Mouse (Mus musculus) midbrain, embryonic 15.5 days (tissue): ENCODE measurements around the gene Cacng7. TPM values are rescaled to one million over a fixed set of nuclear protein-coding genes. Genes with fewer than 3 reads are reported as not detected.
A peak's percentile ranks its signal among the peaks of the same experiment; 100 is the strongest.

Experiments used
- ATAC-seq: fragments of 200-750 bp; cut with Nextera tagmentation; replicated peaks from 2 replicates; pipeline ENCODE4 v1.8.0; 2017; ENCODE audit warnings: moderate TSS enrichment
- H3K27ac ChIP-seq: fragments of 300-500 bp; sonication (generic); 2 replicates; pipeline ENCODE4 v1.5.1; 2015; ENCODE audit warnings: mild to moderate bottlenecking, inconsistent platforms
- H3K27me3 ChIP-seq: fragments of 300-500 bp; sonication (generic); replicated peaks from 2 replicates; pipeline ENCODE4 v1.6.1; 2015; ENCODE audit warnings: inconsistent platforms
- H3K36me3 ChIP-seq: fragments of 300-500 bp; sonication (generic); replicated peaks from 2 replicates; pipeline ENCODE4 v1.6.1; 2015; ENCODE audit warnings: inconsistent platforms
- H3K4me1 ChIP-seq: fragments of 300-500 bp; sonication (generic); 2 replicates; pipeline ENCODE4 v1.6.1; 2015; ENCODE audit warnings: inconsistent platforms
- H3K4me2 ChIP-seq: fragments of 300-500 bp; sonication (generic); 2 replicates; pipeline ENCODE4 v1.6.1; 2015; ENCODE audit warnings: inconsistent platforms, mild to moderate bottlenecking, moderate library complexity
- H3K4me3 ChIP-seq: fragments of 300-500 bp; sonication (generic); 2 replicates; pipeline ENCODE4 v1.5.1; 2015; ENCODE audit warnings: mild to moderate bottlenecking, inconsistent platforms
- H3K9ac ChIP-seq: fragments of 300-500 bp; sonication (generic); 2 replicates; pipeline ENCODE4 v1.6.1; 2015; ENCODE audit warnings: mild to moderate bottlenecking, inconsistent platforms
- H3K9me3 ChIP-seq: fragments of 300-500 bp; sonication (generic); 2 replicates; pipeline ENCODE4 v1.6.1; 2016; ENCODE audit warnings: inconsistent platforms
- WGBS: fragments of 180-500 bp; shearing (Covaris S2); methylation state at CpG from one replicate; pipeline ENCODE4 v1.1.7; 2015; ENCODE audit warnings: mixed read lengths; 5-methylcytosine and 5-hydroxymethylcytosine counted together
- polyA plus RNA-seq: library from polyadenylated mRNA; unstranded; fragments of >200 nt; fragmentation: Nextera tagmentation; extraction: Ambion mirVana; gene quantifications from 2 replicates; pipeline ENCODE4 v1.2.1, GENCODE M21; 2015

Gene Cacng7
- polyA plus RNA-seq, 1 experiment from 2014 or later = 4.0 TPM

- no peak overlapping the region for H3K27ac ChIP-seq
- no peaks in the 10 kb centered on the region for H3K27me3 ChIP-seq
- peaks cover 30% of the 10 kb centered on the region for H3K4me1 ChIP-seq
- no peak overlapping the region for H3K9ac ChIP-seq
- WGBS = 5% methylated on average over 12 of the region's 14 CpGs
- H3K36me3 ChIP-seq = peaks cover 12% of the 10 kb centered on the region
- H3K4me3 ChIP-seq = peak overlapping the region; percentile 18
- peak overlapping the region; percentile 35 for H3K4me2 ChIP-seq
- H3K9me3 ChIP-seq = no peaks in the 10 kb centered on the region
- ATAC-seq = no peak
Observed at GRCm38 (mm10) chr7:3292791-3293190, 40.0 kb upstream of the Cacng7 start.

DNA sequence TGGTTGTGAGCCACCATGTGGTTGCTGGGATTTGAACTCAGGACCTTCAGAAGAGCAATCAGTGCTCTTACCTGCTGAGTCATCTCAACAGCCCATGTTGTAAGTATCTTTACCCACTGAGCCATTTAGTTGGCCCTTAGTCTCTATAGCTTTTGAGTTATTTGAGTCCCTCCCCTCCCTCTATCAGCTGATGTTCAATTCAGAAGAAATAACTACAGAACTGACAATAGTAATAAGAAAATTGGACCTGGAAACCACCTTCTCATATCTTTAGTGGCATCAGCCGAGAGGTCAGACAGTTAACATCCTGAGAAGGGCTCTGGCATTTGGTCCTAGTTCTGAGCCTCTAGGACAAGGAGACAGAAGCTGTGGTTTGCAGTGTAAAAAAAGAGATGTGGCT, 38.0 kb upstream of the Cacng7 start:
- H3K9ac ChIP-seq = no peak overlapping the region
- no peaks in the 10 kb centered on the region for H3K9me3 ChIP-seq
- H3K4me2 ChIP-seq = no peak overlapping the region
- no peaks in the 10 kb centered on the region for H3K27me3 ChIP-seq
- no peak overlapping the region for H3K4me3 ChIP-seq
- no peak overlapping the region for H3K27ac ChIP-seq
- H3K36me3 ChIP-seq = peaks cover 16% of the 10 kb centered on the region
- H3K4me1 ChIP-seq = peaks cover 27% of the 10 kb centered on the region
- no peak for ATAC-seq
- 87% methylated on average over 1 of the region's 1 CpGs for WGBS

- no peaks in the 10 kb centered on the region for H3K9me3 ChIP-seq
- no peak overlapping the region for H3K9ac ChIP-seq
- 87% methylated on average over 5 of the region's 5 CpGs for WGBS
- H3K4me3 ChIP-seq = no peak overlapping the region
- H3K27ac ChIP-seq = no peak overlapping the region
- no peak for ATAC-seq
- peaks cover 16% of the 10 kb centered on the region for H3K36me3 ChIP-seq
- H3K27me3 ChIP-seq = no peaks in the 10 kb centered on the region
- H3K4me2 ChIP-seq = no peak overlapping the region
- H3K4me1 ChIP-seq = peaks cover 22% of the 10 kb centered on the region
Observed at GRCm38 (mm10) chr7:3295321-3296110, 37.2 kb upstream of the Cacng7 start.

GRCm38 (mm10) chr7:3296711-3297110, 36.0 kb upstream of the Cacng7 start:
- WGBS = 94% methylated on average over 16 of the region's 16 CpGs
- H3K27ac ChIP-seq = no peak overlapping the region
- no peak overlapping the region for H3K4me3 ChIP-seq
- peaks cover 12% of the 10 kb centered on the region for H3K4me1 ChIP-seq
- peaks cover 7% of the 10 kb centered on the region; the same call in 1 of the 2 replicates for H3K27me3 ChIP-seq
- no peaks in the 10 kb centered on the region for H3K9me3 ChIP-seq
- no peak for ATAC-seq
- peaks cover 16% of the 10 kb centered on the region for H3K36me3 ChIP-seq
- no peak overlapping the region for H3K4me2 ChIP-seq
- no peak overlapping the region for H3K9ac ChIP-seq

- H3K4me2 ChIP-seq = no peak overlapping the region
- no peak overlapping the region for H3K27ac ChIP-seq
- H3K27me3 ChIP-seq = peaks cover 8% of the 10 kb centered on the region
- WGBS = 53% methylated on average over 7 of the region's 7 CpGs
- H3K4me3 ChIP-seq = no peak overlapping the region
- H3K9me3 ChIP-seq = no peaks in the 10 kb centered on the region
- H3K9ac ChIP-seq = no peak overlapping the region
- peaks cover 13% of the 10 kb centered on the region for H3K36me3 ChIP-seq
- H3K4me1 ChIP-seq = peaks cover 35% of the 10 kb centered on the region
- no peak for ATAC-seq
Observed at GRCm38 (mm10) chr7:3299941-3300617, 32.7 kb upstream of the Cacng7 start.

DNA sequence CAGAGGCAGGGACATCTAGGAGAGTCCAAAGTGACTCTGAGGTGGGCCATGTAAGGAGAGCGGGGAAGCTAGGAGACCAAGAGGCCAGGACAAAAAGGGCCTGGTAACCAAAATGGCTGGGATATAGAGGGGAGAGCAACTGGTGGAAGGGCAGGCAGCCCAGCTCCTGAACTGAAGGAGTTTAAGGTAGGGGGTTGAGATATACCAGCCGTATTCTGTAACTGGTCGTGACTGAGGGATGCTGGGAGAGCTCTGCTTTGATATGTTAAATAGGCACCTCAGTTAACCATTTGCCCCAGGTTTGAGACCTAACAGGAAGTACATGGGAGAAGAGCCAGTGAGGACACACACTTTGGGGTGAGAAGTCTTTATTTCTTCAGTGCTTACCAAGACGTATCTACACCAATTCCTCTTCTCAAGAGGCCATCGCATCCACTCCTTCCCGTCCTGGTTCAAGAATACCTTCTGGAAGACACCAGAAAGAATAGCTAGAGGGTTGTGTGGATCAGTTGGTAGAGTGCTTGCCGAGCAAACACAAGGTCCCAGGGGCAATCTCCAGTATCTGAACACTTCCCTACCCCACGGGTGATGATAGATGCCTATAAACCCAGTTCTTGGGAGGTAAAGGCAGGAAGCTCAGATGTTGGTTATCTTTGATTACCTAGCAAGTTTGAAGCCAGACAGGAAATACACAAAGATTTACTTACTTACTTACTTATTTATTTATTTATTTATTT, 31.7 kb upstream of the Cacng7 start:
- Histone ChIP-seq H3K4me2 (no peak overlapping the region), H3K9me3 (no peaks in the 10 kb centered on the region), H3K4me1 (peaks cover 39% of the 10 kb centered on the region), H3K36me3 (peaks cover 13% of the 10 kb centered on the region), H3K4me3 (no peak overlapping the region), H3K9ac (no peak overlapping the region), H3K27ac (no peak overlapping the region), H3K27me3 (peaks cover 15% of the 10 kb centered on the region)
- WGBS = 76% methylated on average over 8 of the region's 8 CpGs
- no peak for ATAC-seq

DNA sequence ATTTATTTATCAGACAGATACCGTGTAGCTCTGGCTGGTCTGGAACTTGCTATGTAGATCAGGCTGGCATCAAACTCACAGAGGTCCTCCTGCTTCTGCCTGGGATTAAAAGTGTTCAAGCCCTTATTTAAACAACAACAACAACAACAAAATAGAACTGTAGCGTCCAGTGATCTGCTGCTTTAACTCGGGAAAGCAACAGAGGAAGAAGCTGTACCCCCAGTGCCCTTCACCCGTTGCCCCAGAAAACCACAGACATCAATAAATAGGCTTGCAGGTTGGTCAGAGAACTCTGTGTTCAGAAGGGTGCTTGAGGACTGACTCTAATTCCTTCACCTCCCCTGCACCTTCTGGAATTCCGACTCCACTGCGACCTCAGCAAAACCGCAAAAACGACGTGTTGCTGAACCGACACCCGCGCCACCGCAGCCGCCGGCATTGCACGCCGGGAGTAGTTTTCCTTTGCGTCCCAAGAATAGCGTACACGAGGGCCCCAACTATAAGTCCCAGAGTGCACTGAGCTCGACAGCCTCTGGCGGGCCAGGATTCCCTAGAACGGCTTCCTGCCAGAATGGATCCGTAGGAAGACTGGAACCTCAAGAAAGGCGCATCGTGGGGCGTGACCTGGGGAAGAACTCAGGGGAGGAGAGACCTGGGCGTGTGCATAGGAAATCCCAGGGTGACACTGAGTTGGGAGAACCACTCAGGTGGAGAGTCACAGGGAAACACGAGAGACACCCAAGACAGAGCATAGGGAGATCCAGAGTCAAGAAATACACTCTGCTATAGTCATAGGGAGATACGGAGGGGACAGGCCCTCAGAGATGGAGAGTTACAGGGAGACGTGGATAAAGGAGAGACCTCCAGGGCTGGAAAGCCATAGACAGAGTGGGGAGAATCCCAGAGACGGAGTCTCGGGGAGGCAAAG, 30.9 kb upstream of the Cacng7 start:
- peak overlapping the region; percentile 17 for H3K9ac ChIP-seq
- peak; percentile 16; the same call in 1 of the 2 replicates for ATAC-seq
- no peak overlapping the region for H3K27ac ChIP-seq
- peaks cover 20% of the 10 kb centered on the region for H3K27me3 ChIP-seq
- no peaks in the 10 kb centered on the region for H3K9me3 ChIP-seq
- peaks cover 8% of the 10 kb centered on the region for H3K36me3 ChIP-seq
- peak overlapping the region; percentile 93 for H3K4me2 ChIP-seq
- peak overlapping the region; percentile 48 for H3K4me3 ChIP-seq
- H3K4me1 ChIP-seq = peaks cover 39% of the 10 kb centered on the region
- WGBS = 7% methylated on average over 33 of the region's 33 CpGs

DNA sequence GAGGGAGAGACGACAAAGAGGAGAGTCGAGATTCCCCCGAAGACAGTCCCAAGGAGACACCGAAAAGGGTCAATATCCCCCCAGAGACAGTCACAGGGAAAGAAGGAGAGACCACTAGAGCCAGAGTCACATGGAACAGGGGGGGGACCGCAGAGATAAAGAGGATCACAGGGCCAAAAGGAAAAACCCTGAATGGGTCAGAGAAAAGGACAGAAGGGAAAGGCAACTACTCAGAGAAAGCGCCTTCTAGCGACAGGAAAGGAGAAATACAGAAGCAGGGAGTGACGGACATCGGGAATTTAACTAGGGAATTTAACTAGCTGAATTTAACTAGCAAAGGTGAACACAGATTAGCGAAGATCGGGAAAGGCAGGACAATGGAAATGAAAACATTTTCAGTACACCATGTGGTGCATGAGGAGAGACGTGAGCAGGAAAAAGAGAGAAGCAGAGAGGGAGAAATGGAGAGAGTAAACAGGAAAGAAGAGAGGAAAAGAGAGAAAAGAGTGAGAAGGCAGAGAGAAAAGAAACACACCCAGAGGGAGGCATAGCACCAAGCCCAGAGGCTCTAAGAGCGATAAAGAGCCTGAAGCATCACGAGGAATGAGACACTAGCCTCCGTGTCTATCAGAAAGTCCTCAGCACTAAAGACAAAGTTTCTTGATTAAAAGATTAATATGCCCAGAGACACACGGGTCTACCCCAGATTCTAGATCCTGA, 30.0 kb upstream of the Cacng7 start:
- peak; percentile 34; the same call in 1 of the 2 replicates for ATAC-seq
- H3K4me2 ChIP-seq = peak overlapping the region; percentile 93
- WGBS = 1% methylated on average over 16 of the region's 16 CpGs
- H3K27ac ChIP-seq = 0 out of 2 replicates have a peak overlapping the region, but pooled peaks have one; percentile 25
- H3K4me3 ChIP-seq = peak overlapping the region; percentile 48
- peak overlapping the region; percentile 17; the same call in 1 of the 2 replicates for H3K9ac ChIP-seq
- 0 out of 2 replicates have a peak, but pooled peaks cover 4% of the 10 kb centered on the region for H3K36me3 ChIP-seq
- peaks cover 39% of the 10 kb centered on the region for H3K4me1 ChIP-seq
- no peaks in the 10 kb centered on the region for H3K9me3 ChIP-seq
- H3K27me3 ChIP-seq = peaks cover 20% of the 10 kb centered on the region

DNA sequence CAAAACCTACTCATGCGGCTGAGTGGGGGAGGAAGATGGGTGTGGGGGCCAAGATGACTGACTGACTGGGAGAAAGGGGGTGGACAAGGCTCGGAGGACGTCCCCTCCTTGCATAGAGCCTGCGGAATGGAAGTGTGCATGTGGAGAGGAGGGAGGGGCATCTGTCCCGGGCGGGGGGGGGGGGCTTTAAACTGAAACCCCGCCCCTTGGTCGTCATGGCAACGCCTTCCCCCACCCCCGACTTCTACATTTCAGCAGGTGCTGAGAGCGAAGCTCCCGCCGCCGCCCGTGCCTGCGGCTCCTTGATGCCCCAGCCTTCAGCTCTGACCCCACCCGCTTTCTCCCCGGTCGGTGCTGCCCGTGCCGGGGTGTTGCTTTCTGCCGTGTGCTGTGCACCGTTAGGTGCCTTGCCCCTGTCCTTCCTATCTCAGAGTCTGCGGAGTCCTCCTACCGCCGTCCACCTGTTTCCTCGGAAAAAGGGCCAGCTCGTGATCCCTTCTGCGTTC, 29.4 kb upstream of the Cacng7 start:
- under 1% methylated on average over 27 of the region's 29 CpGs for WGBS
- peaks cover 20% of the 10 kb centered on the region for H3K27me3 ChIP-seq
- H3K9ac ChIP-seq = peak overlapping the region; percentile 53
- 0 out of 2 replicates have a peak, but pooled peaks cover 4% of the 10 kb centered on the region for H3K36me3 ChIP-seq
- ATAC-seq = peak; percentile 70
- H3K4me2 ChIP-seq = peak overlapping the region; percentile 93
- no peak overlapping the region for H3K27ac ChIP-seq
- peak overlapping the region; percentile 48 for H3K4me3 ChIP-seq
- H3K4me1 ChIP-seq = peaks cover 39% of the 10 kb centered on the region
- H3K9me3 ChIP-seq = no peaks in the 10 kb centered on the region

DNA sequence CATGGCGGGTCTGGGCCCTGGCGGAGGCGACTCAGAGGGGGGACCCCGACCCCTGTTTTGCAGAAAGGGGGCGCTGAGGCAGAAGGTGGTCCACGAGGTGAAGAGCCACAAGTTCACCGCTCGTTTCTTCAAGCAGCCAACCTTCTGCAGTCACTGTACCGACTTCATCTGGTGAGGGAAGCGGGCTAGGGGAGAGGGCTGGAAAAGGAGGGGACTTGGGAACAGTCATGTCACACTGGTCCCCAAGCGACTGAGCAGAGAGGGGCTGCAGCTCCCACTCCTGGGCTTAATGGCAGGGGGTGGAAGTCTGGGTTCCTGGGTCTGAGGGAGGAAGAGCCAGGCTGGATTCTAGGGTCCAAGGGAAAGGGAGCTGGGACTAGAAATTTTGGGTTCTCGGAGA, 29.0 kb upstream of the Cacng7 start:
- ATAC-seq = peak; percentile 54
- WGBS = 3% methylated on average over 12 of the region's 12 CpGs

More for the DNA sequence above, 29.0 kb upstream of the Cacng7 start:
- H3K9me3 ChIP-seq = no peaks in the 10 kb centered on the region
- H3K4me3 ChIP-seq = peak overlapping the region; percentile 48
- H3K4me1 ChIP-seq = peaks cover 39% of the 10 kb centered on the region
- peak overlapping the region; percentile 93 for H3K4me2 ChIP-seq
- H3K27me3 ChIP-seq = peaks cover 20% of the 10 kb centered on the region
- peak overlapping the region; percentile 53 for H3K9ac ChIP-seq
- H3K27ac ChIP-seq = no peak overlapping the region
- 0 out of 2 replicates have a peak, but pooled peaks cover 4% of the 10 kb centered on the region for H3K36me3 ChIP-seq
